Mouse (Mus musculus) cerebellum, adult 9-11 months (tissue): ENCODE measurements at regions not wholly inside any gene's neighbourhood (a gene's known extent, or its start where the extent isn't known, plus 50 kb on each side); places are given as distances from the start of the nearest gene placed in this dataset.

Source experiments
- DNase-seq: peaks from one replicate; pipeline ENCODE4 v3.0.0; 2022

DNA sequence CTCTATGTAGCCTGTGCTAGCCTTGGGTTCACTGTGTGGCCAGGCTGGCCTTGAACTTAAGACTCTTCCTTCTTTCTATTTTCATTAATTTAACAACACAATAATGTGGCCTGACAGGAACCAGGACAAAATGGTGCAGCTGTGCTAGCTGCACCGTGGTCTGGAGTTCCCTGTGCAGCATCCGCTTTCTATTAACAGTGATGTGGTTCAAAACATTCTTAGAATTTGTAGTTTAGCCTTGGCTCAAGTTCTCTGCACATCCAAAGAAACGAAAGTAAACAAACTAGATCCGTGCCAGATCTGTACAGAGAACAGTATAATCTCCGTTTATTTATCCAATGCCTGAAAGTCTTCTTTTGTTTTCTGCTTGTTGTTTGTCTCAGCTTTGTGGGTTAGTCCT is 88.5 kb downstream of the Irx1 start:
- DNase-seq = no peak

DNA sequence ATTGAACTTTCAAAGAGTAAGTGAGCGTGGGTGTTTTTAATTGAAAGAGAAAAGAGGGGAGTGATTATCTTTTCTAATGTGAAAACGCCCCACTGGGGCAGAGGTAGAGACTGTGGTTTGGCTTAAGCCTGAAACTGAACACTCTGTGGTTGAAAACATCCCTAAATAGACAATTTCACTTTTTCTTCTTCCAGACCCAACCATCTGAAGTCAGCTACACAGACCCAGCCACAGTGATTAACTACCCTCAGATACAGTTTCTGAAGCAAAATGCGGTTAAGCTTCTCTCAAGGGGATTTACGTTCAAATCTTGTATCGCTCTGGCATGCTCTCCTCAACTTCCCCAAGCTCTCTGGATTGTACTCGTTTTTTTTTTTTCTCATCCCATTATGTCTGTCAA is 94.8 kb downstream of the Irx1 start:
- DNase-seq = no peak

DNA sequence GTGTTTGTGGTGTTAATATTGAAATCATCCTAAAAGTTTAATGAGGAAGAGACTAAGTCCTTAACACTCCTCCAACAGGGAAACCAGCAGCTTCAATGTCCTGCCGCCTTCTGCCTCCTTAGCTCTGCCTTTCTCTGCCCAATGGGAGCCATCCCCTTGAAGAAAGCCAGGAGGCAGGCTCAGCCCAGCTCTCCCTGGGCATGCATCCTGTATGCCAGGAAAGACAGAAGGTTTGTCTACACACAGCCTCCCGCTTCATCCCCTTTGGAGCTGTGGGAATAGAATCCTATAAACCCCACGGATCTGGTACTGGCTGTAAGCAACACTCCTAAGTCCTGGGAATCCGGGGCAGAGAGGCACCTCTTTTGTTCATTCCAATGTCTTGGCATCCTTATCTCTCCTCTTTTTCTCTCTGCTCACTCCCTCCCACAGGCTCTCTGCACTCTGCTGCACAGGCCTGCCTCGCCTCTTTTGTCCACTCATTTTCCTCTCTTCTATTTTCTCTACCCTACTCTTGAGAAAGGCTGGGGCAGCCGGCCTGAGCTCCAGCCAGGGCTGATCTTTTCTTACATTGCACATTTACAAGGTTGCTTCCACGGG is 110.0 kb downstream of the Irx1 start:
- DNase-seq = peak; percentile 7

DNA sequence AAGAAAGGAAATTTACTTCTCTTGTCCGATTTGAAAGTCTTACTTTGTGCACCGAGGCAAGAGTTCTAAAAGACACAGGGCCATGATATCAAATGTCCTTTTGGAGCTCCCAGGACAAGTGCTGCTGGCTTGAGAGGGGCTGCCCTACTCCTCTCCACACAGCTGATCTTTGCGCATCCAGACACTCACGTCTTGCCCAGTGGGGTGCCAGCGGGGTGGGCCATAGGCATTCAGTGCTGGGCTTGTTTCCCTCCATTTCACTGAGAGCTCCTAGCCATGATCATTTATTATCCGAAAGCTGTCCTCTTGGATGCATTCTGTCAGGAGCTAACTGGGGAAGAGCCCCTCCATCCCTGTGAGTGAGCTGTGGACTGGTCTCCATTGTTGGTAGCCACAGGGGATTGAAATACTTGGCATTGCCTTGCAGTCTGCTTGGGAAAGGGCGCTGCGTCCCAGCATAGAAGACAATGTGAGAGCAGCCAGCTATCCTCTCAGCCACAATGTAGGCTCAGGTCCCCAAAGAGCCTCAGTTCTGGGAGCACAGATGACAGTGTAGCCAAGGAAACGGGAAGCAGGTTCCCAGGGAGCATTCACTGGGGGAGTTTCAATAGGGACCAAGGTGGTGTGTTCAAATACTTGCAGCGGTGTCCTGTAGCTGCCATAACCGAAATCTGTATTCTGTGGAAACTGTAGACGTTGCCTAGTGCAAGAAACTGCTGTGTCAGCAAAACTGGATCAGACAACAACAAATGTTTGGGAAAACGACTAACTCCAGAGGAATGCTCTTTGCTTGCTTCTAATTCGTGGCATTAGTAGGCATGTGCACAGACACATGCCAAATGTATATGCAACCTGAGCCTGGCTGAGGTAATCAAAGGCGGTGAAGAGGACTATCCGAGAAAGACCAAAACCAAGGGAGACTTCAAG is 159.2 kb downstream of the Irx1 start:
- DNase-seq = peak; percentile 50

DNA sequence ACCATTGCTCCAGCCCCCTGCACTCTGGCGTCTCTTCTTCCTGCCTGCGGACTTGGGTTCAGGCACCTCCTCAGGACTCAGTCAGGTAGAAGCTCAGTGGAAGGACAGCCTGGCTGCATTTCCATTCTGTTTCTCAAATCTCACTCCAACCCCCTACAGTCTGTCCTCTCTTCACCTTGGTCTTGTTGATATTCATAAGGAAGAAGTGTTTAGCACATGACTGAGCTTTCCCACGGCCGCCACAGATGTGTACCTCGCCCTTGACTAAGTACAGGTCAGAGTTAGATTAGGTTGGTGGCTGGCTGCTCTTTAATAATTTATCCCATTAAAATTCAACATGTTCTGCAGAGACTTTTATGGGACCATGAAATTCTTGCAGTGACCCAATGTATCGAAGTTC is 165.2 kb downstream of the Irx1 start:
- no peak for DNase-seq

DNA sequence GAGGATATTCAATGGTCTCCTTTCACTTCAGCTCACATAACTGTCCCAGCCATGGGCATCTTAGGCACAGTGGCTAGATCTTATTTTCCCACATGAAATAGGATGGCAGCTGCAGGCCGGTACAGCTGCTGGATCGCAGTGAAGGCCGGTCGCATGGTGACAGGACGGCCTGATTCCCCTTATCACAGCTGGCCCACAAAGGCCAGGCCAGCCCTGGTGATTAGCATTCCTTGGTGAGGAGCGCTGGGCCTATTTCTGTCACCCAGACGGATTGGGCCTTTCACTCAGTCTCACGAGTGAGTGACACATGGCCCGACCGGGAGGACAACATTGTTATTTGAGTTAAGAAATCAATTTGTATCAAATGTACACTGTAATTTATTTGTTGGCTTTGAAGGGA is 178.8 kb downstream of the Irx1 start:
- no peak for DNase-seq

DNA sequence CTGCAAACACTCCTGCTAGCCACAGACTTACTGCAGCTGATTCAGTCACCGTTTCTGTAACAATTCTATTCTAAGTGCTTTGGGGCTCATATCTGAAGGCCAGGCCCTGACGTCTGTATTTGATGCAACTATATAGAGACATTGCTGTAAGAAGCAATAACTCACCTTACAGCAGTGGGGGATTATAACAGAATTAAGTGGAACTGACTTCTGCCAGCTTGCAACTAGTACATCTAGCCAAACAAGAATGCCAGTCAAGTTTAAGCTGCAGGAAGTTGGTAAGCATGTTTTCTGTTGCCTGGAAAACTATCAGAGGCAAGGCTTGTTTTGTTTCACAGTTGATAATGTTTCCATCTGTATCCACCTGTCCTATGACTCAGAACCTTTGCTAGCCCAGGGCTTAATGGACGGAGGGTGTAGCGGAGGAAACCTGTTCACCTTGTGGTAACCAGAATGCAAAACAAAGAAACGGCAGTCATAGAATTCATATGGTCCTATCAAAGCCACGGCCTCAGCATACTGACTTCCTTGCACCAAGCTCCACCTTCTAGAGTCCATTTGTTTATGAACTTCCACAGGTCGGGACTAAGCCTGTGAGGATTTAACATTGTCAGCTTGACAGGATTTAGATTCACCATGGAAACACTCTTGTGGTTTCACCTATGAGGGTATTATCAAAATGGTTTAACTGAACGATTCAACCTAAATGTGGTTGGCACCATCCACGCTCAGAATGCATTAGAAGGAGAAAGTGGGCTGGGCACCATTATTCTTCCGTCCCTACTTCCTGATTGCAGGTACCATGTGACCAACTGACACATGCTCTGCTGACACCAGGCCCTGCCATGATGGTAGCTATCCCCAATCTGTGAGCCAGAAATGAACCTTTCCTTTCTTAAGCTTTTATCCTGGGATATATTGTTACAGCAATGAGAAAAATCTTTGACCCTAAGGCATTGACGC is 216.2 kb downstream of the Irx1 start:
- no peak for DNase-seq

DNA sequence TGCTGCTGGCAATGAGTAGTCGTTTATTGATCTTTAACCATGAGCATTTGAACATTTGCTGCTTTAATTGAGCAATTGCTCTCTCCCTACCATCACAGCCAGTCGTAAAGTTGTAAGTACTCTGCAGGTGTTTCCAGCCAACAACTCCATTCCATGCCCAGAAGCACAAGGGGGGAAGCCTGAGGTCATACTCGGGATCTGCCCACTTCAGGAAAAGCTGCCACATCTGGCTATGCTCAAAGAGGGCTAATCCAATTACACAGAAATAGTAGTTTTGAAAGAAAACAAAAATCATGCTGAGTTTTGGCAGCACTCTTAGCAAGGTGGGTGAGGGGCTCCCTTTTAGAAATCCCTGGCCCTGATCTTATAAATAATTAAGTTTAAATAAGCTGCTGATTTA is 217.0 kb downstream of the Irx1 start:
- no peak for DNase-seq

DNA sequence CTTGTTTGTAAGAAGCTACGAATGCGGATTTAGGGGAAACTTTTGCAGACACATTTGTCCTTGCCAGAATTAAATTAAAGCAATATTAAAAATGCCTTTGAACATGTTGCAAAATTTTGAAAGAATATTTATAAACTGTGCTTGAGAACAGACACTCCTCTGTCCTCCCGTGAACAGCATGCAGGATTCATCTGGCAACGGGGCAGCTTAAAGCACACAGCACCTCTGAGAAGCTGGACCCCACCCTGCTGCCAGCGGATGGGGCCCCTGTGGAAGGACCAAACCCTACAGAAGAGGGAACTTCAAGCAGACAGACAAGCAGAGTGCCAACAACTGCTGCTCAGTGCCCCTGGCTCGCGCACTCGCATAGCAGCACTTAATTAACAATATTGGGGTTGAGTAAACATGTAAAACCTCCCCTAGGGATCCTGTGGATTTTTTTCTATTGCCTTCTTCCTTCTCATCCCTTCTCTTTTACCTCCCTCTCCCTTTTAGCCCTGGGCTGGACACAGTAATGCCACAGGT is 226.6 kb downstream of the Irx1 start:
- no peak for DNase-seq

DNA sequence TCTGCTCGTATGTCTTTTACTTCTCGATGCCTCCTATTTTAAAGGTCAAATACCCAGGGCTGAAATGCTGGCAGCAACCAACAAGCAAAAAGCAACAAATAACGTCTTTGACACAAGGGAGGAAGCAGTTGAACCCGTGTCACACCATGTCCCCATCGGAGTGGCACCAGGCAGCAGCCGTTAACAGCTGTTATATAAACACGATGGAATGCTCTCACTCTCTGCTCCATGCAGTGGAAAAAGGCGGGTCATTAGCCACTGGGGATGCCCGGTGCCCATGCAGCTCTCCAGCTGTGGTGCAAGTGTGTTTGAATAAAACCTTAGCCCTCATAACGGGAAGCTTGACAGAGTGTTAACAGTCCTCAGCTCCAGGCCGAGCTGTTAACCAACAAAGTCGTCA is 229.3 kb downstream of the Irx1 start:
- DNase-seq = no peak

DNA sequence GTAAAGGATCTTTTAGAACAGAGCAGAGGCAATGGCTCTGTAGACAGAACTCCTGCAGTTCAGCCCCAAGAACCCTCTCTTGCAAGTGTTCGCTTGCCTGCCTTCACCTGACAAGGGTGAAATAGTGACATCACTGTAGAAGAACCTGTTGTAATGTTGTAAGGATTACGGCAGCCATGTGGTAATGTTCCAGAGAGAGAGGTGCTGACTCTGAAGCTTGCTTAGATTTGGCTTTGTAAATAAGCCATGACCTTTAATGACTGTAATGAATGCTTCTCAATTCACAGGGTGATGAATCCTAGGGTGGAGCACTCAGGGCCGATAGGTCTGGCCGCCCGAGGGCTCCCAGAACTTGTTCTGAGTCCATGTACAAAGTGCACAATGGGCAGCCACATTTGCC is 230.2 kb downstream of the Irx1 start:
- DNase-seq = no peak

DNA sequence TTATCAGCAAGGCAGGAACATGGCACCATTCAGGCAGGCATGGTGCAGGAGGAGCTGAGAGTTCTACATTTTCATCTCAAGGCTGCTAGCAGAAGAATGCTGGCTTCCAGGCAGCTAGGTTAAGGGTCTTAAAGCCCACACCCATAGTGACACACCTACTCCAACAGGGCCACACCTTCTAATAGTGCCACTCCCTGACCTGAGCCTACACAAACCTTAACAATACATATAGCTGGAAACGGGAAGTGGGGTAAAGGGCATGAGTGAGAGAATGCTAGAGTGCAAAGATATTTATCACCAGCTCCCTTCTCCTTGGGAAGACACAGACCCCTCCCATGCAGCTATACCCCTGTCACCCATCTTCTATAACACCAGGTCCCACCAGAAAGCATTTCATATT is 230.6 kb downstream of the Irx1 start:
- no peak for DNase-seq

DNA sequence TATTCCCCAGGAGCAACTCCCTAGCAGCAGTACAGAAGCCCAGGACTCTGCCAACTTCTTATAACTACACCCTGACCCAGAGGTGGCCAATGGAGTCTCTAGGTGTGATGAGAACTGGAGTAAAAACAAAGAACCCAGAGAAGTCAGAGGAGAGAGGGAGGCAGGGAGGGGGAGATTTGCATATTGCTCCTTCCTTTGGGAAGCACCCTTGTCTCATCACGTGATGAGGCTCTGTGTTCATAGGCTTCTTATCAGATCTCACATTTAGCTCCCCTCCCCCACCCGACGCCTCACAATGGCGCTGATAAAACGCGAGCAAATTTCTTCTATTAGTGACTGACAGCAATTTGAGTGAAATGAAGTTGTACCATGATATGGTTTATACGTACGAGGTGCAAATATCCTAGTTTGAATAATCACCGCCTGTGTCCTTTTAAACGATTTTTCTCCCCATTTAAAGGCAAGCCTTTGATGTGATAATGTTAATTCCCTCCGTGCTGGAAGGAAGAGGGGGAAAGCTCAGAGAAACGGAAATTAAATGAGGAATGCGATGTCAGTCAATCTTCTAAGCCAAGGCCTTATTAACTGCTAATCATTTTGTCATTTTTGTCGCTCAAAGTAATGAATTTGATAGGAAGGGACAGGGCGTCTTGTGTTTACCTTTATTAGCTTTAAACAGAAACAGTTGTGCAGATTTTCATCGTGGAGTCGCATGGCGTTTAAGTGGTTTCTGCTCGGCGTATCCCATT is 273.3 kb downstream of the Irx1 start:
- DNase-seq = no peak

DNA sequence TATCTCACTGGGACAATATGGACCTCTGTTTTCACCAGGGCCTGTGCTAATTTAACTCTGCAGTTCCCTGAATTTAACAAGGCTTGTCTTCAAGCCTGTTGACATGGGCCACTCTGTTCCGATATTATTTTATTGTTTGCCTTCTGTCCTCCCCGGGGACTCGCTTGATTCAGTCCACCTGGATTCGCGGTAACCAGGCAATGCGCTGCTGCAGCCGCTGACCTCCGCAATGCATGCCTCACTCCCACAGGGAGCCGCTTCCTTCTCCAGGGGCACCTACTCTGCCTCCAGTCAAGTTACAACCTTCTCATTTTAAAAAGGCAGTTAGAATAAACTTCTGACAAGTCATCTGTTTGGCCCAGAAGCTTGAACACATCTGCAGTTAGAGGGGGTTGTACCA is 274.3 kb downstream of the Irx1 start:
- no peak for DNase-seq

DNA sequence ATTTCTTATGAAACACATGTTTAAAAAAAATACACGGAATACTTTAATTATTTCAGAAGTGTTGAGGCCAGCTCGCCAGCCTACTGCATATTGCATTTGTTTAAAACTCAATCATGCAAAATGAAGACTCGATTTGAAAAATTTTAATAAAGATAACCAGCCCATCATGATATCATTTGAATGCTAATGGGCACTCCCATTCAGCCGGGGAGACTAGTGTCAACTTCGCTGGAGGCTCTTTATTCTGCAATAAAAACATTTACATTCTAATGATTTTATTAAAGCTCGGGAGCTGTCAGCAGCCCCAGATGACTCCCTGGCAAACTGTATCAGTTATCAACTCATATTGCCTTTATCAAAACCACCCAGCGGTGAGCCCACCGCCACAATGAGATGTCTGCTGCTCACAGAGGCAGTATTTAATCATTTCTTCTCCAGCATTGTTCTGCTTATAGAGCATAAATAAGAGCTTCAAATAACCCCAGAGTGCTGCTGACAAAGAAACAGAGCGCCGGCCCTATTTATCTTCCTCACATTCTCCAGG is 287.4 kb downstream of the Irx1 start:
- DNase-seq = no peak

DNA sequence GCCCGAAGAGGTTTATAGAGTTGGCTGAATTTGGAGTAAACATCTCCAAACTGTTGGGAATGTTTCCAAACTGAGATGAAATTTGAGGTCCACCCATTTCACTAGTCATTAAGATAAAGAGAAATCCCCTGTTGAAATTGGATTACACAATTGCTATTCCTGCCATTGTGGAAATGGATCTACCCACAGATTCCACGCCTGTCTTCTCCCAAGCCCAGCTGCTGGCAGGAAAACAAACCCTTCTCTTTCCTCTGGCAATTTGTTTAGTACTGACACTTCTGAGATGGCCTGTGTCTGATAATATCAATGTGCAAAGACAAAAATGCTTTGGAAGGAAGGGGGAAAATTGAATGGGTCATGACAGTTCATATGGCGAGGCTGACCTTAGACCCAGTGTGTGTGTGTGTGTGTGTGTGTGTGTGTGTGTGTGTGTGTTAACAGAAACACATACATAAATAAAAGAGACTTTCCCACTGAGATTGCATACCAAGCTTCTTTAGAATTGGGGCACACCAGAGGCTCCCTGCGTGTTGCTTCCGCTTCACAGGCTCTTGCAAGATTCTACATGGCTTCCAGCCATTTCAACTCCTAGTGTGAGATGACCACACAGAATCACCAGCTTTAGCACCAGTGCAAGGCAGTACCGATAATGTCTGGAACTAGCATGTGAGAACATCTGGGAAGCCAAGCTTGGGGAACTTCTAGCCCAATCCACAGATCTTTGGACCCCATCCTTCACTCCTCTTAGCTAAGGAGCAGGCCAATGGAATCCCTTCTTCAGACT is 293.4 kb downstream of the Irx1 start:
- DNase-seq = no peak

DNA sequence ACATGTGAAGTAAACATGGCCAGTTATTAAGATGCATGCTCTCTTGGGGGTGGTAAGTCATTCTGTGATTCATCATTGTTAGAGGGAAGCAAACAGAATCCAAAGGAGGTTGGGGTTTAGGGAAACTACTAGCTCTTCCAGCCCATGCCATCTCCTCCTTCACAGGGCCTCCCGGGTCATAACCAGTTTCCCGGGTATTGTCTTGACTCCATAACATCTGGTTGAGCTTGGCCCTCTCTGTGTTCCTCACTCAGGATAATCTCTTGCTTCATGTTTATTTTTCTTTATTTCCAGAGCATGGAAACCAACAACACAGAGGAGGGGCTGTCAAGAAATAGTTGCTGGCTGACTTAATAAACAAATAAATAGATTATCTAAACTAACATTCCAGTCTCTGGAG is 295.3 kb downstream of the Irx1 start:
- no peak for DNase-seq

DNA sequence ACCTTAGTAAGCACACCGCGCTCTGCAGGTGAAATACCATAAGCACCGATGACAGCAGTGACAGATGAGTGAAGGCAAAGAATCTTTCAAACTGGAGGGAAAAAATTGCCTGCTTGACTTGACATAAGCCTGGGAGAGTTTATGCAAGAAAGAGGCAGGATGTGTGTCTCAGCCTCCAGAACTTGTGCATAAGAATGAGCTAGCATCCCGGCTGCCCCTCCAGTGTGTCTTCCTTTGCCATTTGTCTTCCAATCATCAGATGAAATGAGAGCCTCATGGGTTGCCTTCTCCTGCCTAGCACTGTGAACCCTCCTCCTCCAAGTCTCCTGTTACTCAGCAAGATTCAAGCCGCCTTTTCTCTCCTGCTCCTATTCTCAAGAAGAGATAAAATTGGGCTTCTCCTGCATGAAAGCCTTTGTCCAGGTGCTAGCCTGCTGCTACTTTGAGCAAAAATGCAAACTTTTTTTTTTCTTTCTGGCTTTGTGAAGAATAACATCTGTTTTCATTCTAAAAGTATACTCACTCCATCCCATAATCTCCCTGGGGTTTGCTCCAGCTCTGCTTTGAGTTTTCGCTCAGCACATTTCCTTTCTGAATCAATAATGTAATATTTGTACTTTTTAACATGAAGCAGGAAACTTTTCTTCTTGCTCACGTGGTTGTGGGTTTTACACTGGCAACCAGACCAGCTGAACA is 298.2 kb downstream of the Irx1 start:
- DNase-seq = no peak

DNA sequence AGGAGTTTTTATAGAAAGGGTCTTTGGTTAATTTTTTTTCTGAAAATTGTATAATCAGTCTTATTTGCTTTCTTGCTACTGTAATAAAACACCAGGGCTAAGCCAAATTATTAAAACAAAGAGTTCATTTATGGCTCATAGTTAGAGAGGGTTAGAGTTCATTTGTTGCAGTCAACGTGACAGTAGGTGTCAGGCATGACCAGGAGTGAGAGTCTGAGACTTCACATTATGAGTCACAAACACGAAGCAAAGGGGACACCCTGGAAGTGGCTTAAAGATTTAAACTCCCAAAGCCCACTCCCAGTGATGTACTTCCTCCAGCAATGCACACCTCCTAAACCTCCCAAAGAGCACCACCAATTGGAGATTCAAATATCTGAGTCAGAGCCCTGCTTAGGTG is 305.6 kb downstream of the Irx1 start:
- DNase-seq = no peak

DNA sequence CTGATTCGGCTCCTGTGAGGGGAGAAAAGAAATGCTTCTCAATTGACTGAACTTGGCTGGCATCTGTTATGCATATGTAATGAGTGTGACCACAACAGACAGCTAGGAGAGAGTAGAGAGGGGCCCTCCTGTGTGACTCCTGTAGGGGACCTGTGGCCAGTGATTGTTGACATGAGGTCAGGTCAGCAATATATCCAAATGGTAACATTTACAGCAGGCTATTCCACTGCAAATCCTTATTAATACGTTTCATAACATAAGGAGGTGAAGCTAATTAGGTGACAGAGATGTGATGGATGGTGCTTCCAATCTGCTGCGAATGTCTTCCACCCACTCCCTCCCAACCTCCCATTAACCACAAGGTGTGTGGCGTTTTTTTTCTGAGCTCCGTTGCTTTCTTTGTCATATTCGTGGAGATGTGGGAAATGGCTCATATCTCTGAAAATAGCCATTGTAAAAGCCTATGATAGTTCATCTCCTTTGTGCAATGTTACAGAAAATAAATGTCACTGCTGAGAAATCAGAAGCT is 309.5 kb downstream of the Irx1 start:
- DNase-seq = no peak
